Mouse (Mus musculus): Measurements from ENCODE around the gene Cdh4.

Cdh4 gene

GRCm38 (mm10) chr2:179670689-179671088, 228.5 kb downstream of the Cdh4 start:
- no peak for DNase-seq (ENCODE audit: low read depth, low spot score)

GRCm38 (mm10) chr2:179679866-179680265, 237.6 kb downstream of the Cdh4 start:
- no peak for DNase-seq (ENCODE audit: low read depth, low spot score)

- no peak for DNase-seq (ENCODE audit: low read depth, low spot score)
Observed at GRCm38 (mm10) chr2:179681386-179681785, 239.2 kb downstream of the Cdh4 start.

- DNase-seq (ENCODE audit: low read depth, low spot score), result no peak
Observed at GRCm38 (mm10) chr2:179687243-179687681, 245.0 kb downstream of the Cdh4 start.

- DNase-seq (ENCODE audit: low read depth, low spot score), result no peak
Observed at GRCm38 (mm10) chr2:179688976-179689375, 246.7 kb downstream of the Cdh4 start.

- no peak for DNase-seq (ENCODE audit: low read depth, low spot score)
Observed at GRCm38 (mm10) chr2:179689761-179690160, 247.5 kb downstream of the Cdh4 start.

- DNase-seq (ENCODE audit: low read depth, low spot score), result no peak
Observed at GRCm38 (mm10) chr2:179690571-179690970, 248.3 kb downstream of the Cdh4 start.

- DNase-seq (ENCODE audit: low read depth, low spot score), result no peak
Observed at GRCm38 (mm10) chr2:179694936-179695335, 252.7 kb downstream of the Cdh4 start.

GRCm38 (mm10) chr2:179697601-179698000, 255.4 kb downstream of the Cdh4 start:
- DNase-seq (ENCODE audit: low read depth, low spot score), result no peak

- no peak for DNase-seq (ENCODE audit: low read depth, low spot score)
Observed at GRCm38 (mm10) chr2:179698196-179698985, 256.2 kb downstream of the Cdh4 start.

- no peak for DNase-seq (ENCODE audit: low read depth, low spot score)
Observed at GRCm38 (mm10) chr2:179705043-179705442, 262.8 kb downstream of the Cdh4 start.

- DNase-seq (ENCODE audit: low read depth, low spot score), result no peak
Observed at GRCm38 (mm10) chr2:179705461-179705860, 263.2 kb downstream of the Cdh4 start.

GRCm38 (mm10) chr2:179706616-179707015, 264.4 kb downstream of the Cdh4 start:
- no peak for DNase-seq (ENCODE audit: low read depth, low spot score)

GRCm38 (mm10) chr2:179709111-179709510, 266.9 kb downstream of the Cdh4 start:
- no peak for DNase-seq (ENCODE audit: low read depth, low spot score)

- DNase-seq (ENCODE audit: low read depth, low spot score), result no peak
Observed at GRCm38 (mm10) chr2:179712690-179713089, 270.5 kb downstream of the Cdh4 start.

GRCm38 (mm10) chr2:179713326-179713725, 271.1 kb downstream of the Cdh4 start:
- DNase-seq (ENCODE audit: low read depth, low spot score), result no peak

- no peak for DNase-seq (ENCODE audit: low read depth, low spot score)
Observed at GRCm38 (mm10) chr2:179714145-179714544, 271.9 kb downstream of the Cdh4 start.

- DNase-seq (ENCODE audit: low read depth, low spot score), result no peak
Observed at GRCm38 (mm10) chr2:179715375-179715774, 273.1 kb downstream of the Cdh4 start.

GRCm38 (mm10) chr2:179720366-179720765, 278.1 kb downstream of the Cdh4 start:
- DNase-seq (ENCODE audit: low read depth, low spot score), result no peak

- DNase-seq (ENCODE audit: low read depth, low spot score), result no peak
Observed at GRCm38 (mm10) chr2:179721534-179722516, 279.6 kb downstream of the Cdh4 start.

- no peak for DNase-seq (ENCODE audit: low read depth, low spot score)
Observed at GRCm38 (mm10) chr2:179722776-179723386, 280.6 kb downstream of the Cdh4 start.

- DNase-seq (ENCODE audit: low read depth, low spot score), result no peak
Observed at GRCm38 (mm10) chr2:179723401-179723800, 281.2 kb downstream of the Cdh4 start.

Data from c-Kit-negative CD71-positive TER-119-positive erythroid progenitor cells, embryonic 14.5 days (primary cell).